Comparison of ENCODE assay signal across 11 mouse cellular contexts in the genomic region with DNA sequence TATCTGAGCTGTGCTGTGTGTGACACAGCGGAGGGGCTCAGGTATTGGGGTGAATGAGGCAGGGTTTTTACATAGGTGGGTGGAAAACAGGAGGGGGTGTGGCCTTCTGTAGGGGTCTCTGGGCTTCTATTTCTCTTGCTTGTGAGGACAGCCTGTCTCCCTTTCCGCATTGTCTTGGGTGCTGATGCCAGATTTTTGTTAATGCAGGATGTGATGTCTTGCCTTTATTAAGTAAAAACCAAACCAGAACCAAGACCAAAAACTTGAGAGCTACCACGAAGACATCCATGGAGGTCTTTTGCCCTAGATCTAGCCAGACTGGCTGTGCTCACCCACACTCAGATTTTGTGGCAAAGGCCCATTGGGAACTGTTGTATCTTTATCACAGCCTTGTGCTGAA. TPM values are rescaled to one million over a fixed set of nuclear protein-coding genes. Genes with fewer than 3 reads are reported as not detected.
DNase-seq lines count a peak whose midpoint lies in the region; ATAC-seq lines count a peak whose summit lies in the region.
"Had no signal": no experiment of that assay in that cellular context is flagged by ENCODE, and none has a peak within 500 bp of the region (broad histone marks: within the 10 kb centered on the region; RNA-seq: fewer than 3 reads in every experiment).

No protein-coding gene starts in this region.

- no peaks in the 10 kb centered on the region for H3K27me3 ChIP-seq in kidney, embryonic 15.5 days
- H3K27me3 ChIP-seq in embryonic facial prominence, embryonic 12.5 days, result no peaks in the 10 kb centered on the region
- H3K27me3 ChIP-seq in hindbrain, embryonic 13.5 days, result no peaks in the 10 kb centered on the region
- H3K27me3 ChIP-seq in midbrain, embryonic 16.5 days (ENCODE audit: control insufficient read depth, insufficient read depth, low read depth, low read length), result no peaks in the 10 kb centered on the region
- H3K27me3 ChIP-seq: lung, embryonic 15.5 days had no signal

- no peak overlapping the region for H3K4me2 ChIP-seq in kidney, embryonic 15.5 days
- no peak overlapping the region for H3K4me2 ChIP-seq in embryonic facial prominence, embryonic 12.5 days (replicated peaks)
- H3K4me2 ChIP-seq in hindbrain, embryonic 13.5 days, result 0 out of 2 replicates have a peak overlapping the region, but pooled peaks have one; percentile 17
- no peak overlapping the region for H3K4me2 ChIP-seq in midbrain, embryonic 16.5 days (ENCODE audit: low read length)
- H3K4me2 ChIP-seq: lung, embryonic 15.5 days had no signal

- ATAC-seq in kidney, embryonic 15.5 days (replicated peaks; ENCODE audit: low FRiP score), result no peak
- ATAC-seq in embryonic facial prominence, embryonic 12.5 days (ENCODE audit: insufficient number of reproducible peaks, insufficient read depth, low FRiP score, low TSS enrichment), result no peak
- ATAC-seq in hindbrain, embryonic 13.5 days (ENCODE audit: low FRiP score), result no peak
- ATAC-seq in midbrain, embryonic 16.5 days, result peak; percentile 26; the same call in 1 of the 2 replicates

- WGBS in kidney, embryonic 15.5 days, result 62% methylated on average over 3 of the region's 3 CpGs
- WGBS in embryonic facial prominence, embryonic 12.5 days, result 51% methylated on average over 3 of the region's 3 CpGs
- WGBS in hindbrain, embryonic 13.5 days, result 44% methylated on average over 3 of the region's 3 CpGs
- WGBS in midbrain, embryonic 16.5 days, result 40% methylated on average over 3 of the region's 3 CpGs

- no peaks in the 10 kb centered on the region for H3K9me3 ChIP-seq in kidney, embryonic 15.5 days (replicated peaks)
- H3K9me3 ChIP-seq in embryonic facial prominence, embryonic 12.5 days, result no peaks in the 10 kb centered on the region
- no peaks in the 10 kb centered on the region for H3K9me3 ChIP-seq in hindbrain, embryonic 13.5 days
- no peaks in the 10 kb centered on the region for H3K9me3 ChIP-seq in midbrain, embryonic 16.5 days (replicated peaks; ENCODE audit: control insufficient read depth, low read length, poor library complexity, severe bottlenecking)
- H3K9me3 ChIP-seq: lung, embryonic 15.5 days had no signal

- no peak for DNase-seq in kidney, postnatal 25 days
- DNase-seq in frontal cortex, adult 2 months (ENCODE audit: extremely low spot score in 1 of 2, low spot score in 1 of 2), result no peak
- no peak for DNase-seq in natural killer cell, adult 2 months (ENCODE audit: low spot score in 2 of 2)
- DNase-seq in ovary, postnatal 10 days (ENCODE audit: low spot score), result no peak
- DNase-seq: thymus, adult 18-20 months had no signal

- peak overlapping the region; percentile 81 for H3K27ac ChIP-seq in kidney, embryonic 15.5 days
- H3K27ac ChIP-seq in embryonic facial prominence, embryonic 12.5 days, result peak overlapping the region; percentile 75
- H3K27ac ChIP-seq in hindbrain, embryonic 13.5 days, result peak overlapping the region; percentile 88
- H3K27ac ChIP-seq in midbrain, embryonic 16.5 days (ENCODE audit: low read length), result peak overlapping the region; percentile 59

- peaks cover 48% of the 10 kb centered on the region for H3K36me3 ChIP-seq in kidney, embryonic 15.5 days
- H3K36me3 ChIP-seq in embryonic facial prominence, embryonic 12.5 days, result peaks cover 60% of the 10 kb centered on the region
- peaks cover 33% of the 10 kb centered on the region for H3K36me3 ChIP-seq in hindbrain, embryonic 13.5 days
- no peaks in the 10 kb centered on the region; the same call in 1 of the 2 replicates for H3K36me3 ChIP-seq in midbrain, embryonic 16.5 days (ENCODE audit: control insufficient read depth, insufficient read depth, low read length)

- peaks cover 81% of the 10 kb centered on the region for H3K4me1 ChIP-seq in kidney, embryonic 15.5 days
- H3K4me1 ChIP-seq in embryonic facial prominence, embryonic 12.5 days, result peaks cover 83% of the 10 kb centered on the region
- peaks cover 93% of the 10 kb centered on the region for H3K4me1 ChIP-seq in hindbrain, embryonic 13.5 days (replicated peaks)
- peaks cover 69% of the 10 kb centered on the region for H3K4me1 ChIP-seq in midbrain, embryonic 16.5 days (ENCODE audit: control insufficient read depth, insufficient read depth, low read length)

- no peak overlapping the region for H3K4me3 ChIP-seq in kidney, embryonic 15.5 days (replicated peaks)
- no peak overlapping the region for H3K4me3 ChIP-seq in embryonic facial prominence, embryonic 12.5 days
- no peak overlapping the region for H3K4me3 ChIP-seq in hindbrain, embryonic 13.5 days
- H3K4me3 ChIP-seq in midbrain, embryonic 16.5 days (ENCODE audit: low read depth, low read length), result no peak overlapping the region
- H3K4me3 ChIP-seq: lung, embryonic 15.5 days; myocyte had no signal

- H3K9ac ChIP-seq in kidney, embryonic 15.5 days, result no peak overlapping the region
- 0 out of 2 replicates have a peak overlapping the region, but pooled peaks have one; percentile 7 for H3K9ac ChIP-seq in embryonic facial prominence, embryonic 12.5 days
- H3K9ac ChIP-seq in hindbrain, embryonic 13.5 days, result peak overlapping the region; percentile 66
- peak overlapping the region; percentile 15; the same call in 1 of the 2 replicates for H3K9ac ChIP-seq in midbrain, embryonic 16.5 days (ENCODE audit: low read depth, low read length)
- H3K9ac ChIP-seq: lung, embryonic 15.5 days had no signal

RNA-seq across cellular contexts. Expression of a gene that starts 25.5 kb away (rescaled TPM):
- 99.4 and 108 TPM in 2 replicates for polyA plus RNA-seq in kidney, embryonic 15.5 days (2015; fragmentation: Nextera tagmentation; extraction: Ambion mirVana)
- 275 and 279 TPM in 2 replicates for polyA plus RNA-seq in embryonic facial prominence, embryonic 12.5 days (2016; fragmentation: Nextera tagmentation; extraction: Ambion mirVana)
- 179 and 180 TPM in 2 replicates for polyA plus RNA-seq in hindbrain, embryonic 13.5 days (2015; fragmentation: Nextera tagmentation; extraction: Ambion mirVana)
- 129 and 164 TPM in 2 replicates for polyA plus RNA-seq in midbrain, embryonic 16.5 days (2015; fragmentation: Nextera tagmentation; extraction: Ambion mirVana)
- 92.7 and 95.6 TPM in 2 replicates for polyA plus RNA-seq in frontal cortex, adult 2 months (2012; rRNA removed)
